Mouse (Mus musculus) urinary bladder, postnatal 36 days (tissue): ENCODE measurements at regions not wholly inside any gene's neighbourhood (a gene's known extent, or its start where the extent isn't known, plus 50 kb on each side); places are given as distances from the start of the nearest gene placed in this dataset.
A peak's percentile ranks its signal among the peaks of the same experiment; 100 is the strongest.

ENCODE experiments used
- DNase-seq, 2 experiments: peaks; one replicate each; pipeline ENCODE4 v3.0.0; 2022; ENCODE audit warnings: low spot score in 2 of 2, mixed read lengths in 1 of 2

DNA sequence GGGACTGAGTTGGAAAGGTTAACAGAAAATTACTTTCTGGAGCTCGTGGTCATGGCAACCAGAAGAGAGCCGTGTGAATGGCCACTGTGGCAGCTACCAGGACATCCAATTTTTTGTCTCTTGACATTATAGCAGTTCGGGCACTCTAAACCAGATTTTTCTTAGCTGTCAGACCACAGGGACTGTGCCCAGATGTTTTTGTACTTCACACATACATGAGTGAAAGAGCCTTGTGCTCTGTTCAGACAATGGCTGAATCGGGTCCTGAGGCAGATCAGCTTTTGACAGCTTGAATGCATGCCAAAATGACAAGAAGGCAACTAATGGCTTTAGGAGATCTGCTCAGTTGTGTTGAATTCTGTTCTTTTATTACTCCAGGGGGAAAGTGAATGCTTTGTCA lies 505.2 kb upstream of the Pdzrn3 start:
- no peak for DNase-seq

DNA sequence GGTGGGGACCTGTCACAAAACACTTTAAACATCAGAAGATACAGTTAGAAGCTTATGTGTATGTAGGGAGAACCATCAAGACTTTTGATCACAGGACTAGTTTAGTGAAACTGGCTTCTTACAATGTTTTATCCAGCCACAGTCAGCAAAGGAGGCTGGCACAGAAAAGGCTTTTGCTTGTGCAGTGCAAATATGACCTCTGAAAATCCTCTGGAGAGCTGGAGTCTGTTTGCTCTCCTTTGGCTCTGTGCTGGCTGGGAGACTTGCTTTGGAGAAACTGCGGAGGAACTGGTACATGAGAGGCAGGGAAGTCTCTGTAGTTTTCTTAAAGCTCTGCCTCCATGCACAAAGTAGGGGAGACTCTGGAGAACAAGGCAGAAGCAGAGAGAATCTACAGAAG lies 497.2 kb upstream of the Pdzrn3 start:
- DNase-seq = no peak

DNA sequence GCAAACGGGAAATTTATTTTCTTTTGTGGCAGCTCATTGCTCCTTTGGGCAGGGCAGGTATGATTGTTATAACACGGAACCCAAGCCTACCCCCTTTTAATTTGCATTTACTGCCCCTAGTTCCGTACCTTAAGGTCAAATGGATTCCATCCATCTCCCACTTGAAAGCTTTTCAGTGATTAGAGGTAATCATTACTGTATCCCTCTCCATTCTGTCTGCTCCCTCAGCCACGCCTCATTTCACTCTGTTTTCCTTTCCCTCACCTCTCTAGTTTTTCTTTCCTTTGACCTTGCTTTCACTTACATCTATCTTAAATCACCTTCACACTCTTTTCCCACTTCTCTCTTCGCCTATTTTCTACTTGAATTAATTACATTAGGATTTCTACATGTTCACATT lies 481.2 kb upstream of the Pdzrn3 start:
- no peak for DNase-seq

DNA sequence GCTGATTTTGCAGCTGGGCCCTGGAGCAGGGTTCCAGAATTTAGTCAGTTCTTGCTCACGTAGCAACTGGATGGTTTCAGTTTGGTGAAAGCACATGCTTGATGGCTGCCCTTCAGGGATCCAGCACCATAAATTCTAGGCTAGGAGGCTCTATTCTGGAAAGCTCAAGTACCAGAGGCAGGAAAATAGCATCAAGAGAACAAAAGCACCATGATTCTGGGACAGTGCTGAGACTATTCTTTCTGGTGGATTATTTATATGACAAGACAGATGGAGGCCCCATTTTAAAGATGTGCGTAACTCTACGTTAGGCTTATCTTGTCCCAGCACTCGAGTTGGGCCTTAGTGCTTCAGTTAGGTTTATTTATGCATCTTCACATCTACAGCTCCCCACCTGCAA lies 463.0 kb upstream of the Pdzrn3 start:
- no peak for DNase-seq

DNA sequence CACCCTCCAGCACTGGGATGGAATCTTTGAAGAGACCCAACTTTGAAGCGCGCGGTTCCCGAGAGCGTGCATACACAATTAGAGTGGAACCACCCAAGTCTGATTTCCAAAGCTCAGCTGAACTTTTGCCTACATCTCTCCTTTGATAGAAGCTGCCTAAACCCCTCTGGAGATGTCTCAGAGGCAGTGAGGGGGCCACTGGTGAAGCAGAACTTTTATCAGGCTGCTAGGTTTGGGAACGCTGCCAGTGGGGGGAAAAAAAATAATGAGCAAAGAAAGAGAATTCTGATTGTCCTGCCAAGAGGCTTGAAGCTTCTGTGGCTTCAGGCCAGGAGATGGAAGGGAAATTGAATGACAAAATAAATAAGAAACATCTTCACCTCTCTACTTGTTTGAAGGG lies 459.9 kb upstream of the Pdzrn3 start:
- no peak for DNase-seq

DNA sequence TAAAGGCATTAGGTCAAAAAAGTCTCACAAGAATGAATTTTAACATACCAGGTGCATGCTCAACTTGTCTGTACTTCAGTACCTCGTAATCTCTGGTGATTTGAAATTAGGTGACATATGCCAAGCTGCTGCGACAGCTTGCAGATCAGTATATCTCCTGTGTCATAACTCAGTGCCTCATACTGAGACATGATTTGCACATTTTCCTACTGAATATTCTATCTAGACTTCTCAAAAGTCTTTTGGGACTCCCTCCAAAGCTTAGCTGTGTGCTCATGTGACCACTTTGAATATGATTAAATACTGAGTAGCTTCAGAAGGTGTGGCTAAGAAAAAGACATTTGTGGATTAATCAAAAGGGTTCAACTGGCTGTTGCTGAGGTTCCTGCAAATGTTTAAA lies 416.3 kb upstream of the Pdzrn3 start:
- DNase-seq = no peak

DNA sequence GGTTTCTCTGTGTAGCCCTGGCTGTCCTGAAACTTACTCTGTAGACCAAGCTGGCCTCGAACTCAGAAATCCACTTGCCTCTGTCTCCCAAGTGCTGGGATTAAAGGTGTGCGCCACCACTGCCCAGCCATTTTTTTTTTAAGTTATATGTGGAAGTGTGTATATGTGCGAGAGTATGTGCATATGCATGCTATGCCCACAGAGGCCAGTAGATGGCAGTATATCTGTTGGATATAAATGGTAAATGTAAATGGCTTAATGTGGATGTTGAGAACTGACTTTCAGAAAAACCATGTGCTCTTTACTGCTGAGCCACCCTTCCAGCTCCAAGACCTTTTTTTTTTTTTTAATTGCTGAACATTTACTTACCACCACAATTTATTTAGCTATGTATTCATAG lies 400.2 kb upstream of the Pdzrn3 start:
- no peak for DNase-seq

DNA sequence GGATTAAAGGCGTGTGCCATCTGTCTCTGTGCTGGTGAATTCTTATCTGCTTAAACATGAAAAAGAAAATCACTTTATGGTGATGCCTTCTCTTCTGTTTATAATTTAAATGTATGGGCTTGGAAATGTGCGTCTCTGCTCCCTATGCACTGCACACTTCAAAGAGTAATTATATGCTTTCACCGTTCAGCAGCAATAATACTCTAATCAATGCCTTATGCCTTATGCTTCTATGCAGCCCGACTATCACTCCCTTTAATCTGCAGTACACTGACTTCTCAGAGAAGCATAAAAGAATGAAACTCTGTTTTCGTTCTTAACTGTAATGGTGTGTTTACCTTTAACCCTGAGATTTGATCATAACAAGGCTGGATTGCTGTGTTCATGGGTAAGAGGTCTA lies 395.5 kb upstream of the Pdzrn3 start:
- DNase-seq = no peak

DNA sequence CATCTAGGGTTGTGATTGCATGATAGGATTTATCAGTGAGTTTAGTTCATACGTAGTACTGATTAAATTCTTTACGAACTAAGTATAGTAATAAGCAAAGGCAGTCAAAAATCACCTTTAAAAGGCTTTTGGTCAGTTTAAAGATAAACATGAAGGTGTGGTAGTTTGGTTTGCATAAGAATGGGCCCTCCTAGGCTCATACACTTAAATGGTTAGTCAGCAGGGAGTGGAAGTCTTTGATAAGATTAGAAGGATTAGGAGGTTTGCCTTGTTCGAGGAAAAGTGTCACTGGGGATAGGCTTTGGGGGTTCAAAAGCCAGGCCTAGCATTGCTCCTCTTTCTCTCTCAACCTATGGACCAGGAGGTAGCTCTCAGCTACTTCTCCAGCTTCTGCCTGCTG lies 357.4 kb upstream of the Pdzrn3 start:
- DNase-seq = no peak

DNA sequence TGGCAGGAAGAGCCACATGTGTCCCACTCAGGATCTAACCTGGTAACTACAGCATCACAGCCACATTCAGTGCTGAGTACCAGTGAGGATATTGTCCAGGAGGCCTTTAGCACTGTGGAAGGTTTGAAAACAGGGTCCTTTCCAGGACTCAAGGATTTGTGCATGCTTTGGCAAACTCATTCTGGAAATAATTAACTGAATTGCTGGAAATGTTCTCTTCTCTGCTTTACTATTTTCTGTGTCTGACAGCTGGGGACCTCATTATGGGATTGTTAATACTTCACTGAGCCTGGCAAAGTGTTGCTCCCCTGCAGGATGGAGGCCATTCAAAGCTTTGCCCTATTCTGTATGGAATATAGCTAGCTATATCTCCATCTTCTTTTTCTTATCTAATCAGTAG lies 342.8 kb upstream of the Pdzrn3 start:
- no peak for DNase-seq

DNA sequence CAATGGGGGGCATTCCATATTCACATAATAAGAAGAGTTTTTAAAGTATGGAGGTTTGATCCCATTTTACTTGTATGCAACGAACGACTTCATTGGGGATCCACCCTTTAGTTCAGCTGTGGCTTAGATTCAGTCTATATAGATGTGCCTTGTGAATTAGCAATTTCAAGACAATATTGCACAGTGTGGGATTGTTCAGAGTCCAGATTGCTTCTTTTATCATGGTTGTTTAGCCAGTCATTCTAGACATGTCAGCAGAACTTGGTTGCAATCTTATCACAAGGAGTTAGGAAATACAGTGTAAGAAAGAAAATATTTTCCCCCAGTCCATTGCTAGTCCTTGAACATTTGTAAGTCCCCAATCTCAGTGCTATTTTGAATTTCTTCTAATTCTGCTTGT lies 312.0 kb upstream of the Pdzrn3 start:
- no peak for DNase-seq

DNA sequence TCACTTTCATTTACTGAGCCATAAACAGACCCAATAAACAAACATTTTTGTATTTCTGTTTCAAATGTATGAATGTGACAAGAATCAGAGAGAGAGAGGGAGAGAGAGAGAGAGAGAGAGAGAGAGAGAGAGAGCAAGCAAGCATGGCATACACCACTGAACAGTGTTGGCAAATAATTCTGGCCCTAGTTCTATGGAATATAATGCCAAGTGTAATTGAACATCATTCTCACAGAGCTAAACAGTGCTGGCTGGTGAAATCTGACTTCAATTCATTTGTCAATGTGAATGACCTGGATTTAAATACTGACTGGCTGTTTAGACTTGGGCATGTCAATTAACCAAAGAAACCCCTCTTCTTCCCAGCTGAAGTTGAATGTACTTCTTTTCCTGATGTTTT lies 308.9 kb upstream of the Pdzrn3 start:
- no peak for DNase-seq

DNA sequence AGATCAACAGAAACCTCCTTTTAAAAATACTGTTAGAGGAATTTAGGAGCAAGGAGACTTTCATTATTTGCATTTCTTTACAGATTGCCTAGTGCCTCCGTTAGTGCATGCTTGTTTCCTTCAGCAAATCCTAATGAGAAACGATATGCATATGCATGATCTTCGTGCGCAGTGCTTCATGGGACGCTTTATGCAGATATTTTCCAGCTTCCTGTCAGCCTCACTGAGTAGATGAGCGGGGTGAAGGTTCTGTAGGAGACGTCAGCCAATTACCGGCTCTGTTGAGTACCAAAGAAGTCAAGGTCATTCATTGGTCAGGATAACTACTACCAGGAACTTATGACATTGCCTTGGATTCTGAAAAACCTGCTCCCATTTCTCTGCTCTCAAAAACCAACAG lies 308.0 kb upstream of the Pdzrn3 start:
- DNase-seq = no peak

DNA sequence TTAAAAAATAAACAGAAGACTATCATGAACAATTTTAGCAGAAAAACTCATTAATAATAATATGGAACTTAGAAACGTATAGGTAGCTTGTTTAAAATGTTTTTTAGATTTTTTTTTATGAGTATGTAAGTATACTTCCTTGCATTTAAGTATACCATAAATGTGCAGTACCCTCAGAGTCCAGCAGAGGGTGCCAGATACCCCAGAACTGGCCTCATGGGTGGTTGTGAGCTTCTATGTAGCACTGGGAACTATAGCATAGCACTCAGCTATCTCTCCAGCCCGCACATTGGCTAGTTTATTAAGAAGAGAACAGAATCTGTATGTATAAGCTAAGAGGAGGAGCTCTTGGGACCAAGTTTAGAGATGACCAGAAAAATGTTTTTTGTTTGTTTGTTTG lies 306.7 kb upstream of the Pdzrn3 start:
- no peak for DNase-seq

DNA sequence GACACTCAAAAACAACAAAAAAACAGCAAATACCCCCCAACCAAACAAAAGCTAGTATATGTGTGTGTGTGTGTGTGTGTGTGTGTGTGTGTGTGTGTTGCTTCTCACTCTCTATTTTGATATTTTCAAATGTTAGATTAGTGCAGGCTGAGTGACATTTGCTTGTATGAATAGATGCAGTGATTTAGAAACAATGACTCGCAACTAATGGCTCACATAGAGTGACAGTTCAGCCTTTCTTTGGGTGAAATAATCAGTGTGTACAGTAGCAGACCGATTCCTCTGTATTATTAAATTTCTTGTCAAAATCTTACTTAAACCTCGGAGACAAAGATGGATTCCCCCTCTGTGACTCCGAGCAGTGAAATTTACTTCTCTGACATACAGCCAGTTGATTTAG lies 297.1 kb upstream of the Pdzrn3 start:
- DNase-seq = no peak

DNA sequence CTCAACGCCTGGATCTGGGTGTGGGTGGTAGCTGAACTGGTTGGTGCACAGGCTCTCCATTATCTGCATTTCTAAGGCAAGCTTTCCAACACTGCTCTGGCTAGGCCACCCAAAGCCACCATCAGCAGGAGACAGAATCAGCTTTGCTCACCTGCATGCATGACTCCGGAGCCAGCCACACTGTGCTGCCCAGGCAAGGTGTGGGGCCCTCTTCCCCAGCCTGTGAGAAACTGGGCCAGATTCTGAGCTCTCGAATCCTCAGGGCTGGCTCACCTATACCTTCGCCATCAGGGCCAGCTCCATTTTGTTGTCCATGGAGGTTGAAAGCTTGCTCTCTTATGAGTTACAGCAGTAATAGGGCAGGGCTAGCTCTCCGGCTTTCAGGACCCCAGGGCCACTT lies 293.1 kb upstream of the Pdzrn3 start:
- DNase-seq = no peak

DNA sequence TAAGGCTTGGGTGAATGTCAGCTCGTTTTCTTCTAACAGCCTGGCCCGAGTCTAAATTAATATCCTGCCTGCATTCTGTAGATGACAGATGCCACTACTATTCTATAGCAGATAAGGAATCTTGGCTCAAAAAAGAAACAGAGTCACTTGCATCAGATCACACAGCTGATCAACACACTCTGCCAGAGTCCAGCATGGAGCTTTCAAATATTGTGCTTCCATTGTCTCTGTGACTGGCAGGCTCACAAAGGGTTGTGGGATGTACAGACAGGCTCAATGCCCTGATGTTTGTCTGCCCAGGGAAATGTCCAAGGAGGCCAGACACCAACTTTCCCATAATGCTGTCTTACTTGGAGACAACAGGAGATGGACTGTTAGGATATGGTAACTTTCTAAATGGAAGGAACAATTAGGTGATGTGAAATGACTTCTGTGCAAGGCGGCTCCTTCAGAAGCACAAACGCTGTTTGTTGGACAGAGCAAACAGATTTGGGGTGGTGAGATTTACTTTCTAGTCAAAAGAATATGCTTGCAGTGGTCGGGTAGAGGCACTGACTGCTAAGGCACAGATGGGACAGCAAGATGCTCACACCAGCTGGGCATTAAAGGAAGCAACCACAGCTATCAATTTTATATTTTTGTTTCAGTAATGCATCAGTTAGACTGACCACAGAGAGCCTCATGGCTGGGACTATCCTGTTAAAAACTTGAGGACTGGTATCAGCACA lies 291.6 kb upstream of the Pdzrn3 start:
- DNase-seq = no peak

DNA sequence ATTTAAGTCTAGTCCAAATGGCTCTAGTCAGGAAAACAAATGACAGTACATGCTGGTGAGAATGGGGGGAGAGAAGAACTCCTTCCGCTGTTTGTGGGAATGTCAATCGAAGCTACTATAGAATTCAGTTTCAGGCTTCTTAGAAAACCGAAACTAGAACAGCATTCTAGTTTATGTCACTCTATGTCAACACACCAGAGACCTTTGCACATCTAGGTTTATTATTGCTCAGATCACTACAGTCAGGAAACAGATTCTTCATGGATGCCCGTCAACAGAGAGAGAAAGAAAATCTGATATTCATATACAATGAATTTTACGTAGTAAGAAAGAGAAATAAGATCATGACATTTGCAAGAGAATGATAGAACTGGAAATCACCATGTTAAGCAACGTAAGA lies 276.7 kb upstream of the Pdzrn3 start:
- no peak for DNase-seq

DNA sequence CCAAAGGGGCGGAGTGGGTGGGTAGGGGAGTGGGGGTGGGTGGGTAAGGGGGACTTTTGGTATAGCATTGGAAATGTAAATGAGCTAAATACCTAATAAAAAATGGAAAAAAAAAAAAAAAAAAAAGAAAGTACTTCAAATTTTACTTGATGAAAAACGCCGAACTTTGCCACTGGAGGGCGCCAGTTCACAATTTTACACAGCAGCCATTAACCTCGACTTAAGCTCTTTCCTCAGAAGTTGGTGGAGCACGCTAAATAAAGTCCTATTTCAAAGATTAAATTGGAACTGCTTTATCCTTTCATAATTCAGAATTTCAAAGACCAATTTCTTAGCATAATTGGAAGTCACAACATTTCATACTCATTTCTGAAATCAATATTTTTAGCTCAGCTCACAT lies 272.7 kb upstream of the Pdzrn3 start:
- peak in 1 of 2 experiments; percentile 23 for DNase-seq

DNA sequence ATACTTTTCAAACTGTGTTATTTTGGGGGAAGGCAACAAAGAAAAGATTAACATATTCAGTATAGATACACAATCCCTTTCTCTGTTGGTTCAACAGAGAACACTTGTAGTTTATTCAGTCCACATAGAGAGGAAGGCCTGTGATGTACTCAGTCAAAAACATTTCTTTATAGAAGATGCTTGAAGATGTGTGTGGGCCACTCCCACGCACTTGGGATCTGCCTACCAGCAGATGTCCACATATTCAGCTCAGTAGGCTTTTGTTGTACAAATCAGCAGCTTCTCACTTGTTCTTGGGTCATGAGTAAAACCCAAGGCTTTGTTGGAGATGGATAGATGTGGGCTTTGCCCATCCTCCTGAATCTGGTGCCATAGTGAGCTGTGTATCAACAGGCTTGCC lies 239.6 kb upstream of the Pdzrn3 start:
- DNase-seq = no peak

DNA sequence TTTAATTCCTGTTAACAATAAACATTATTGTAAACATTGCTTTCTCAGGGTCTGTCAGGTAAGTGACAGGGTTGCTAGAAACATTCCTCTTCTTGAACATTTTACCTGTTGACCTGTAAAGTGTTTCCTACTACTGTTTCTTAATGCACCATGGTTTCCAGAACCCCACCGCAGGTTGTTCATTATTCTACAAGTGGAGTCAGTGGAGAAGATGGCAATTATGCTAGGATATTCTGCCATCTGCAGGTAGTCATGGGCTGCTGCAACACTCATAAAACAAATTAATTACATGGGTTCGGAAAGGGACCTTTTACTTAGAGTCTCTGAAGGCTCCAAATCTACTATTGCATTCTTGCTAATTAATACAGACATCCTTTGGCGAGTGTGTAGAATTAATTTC lies 239.1 kb upstream of the Pdzrn3 start:
- no peak for DNase-seq

DNA sequence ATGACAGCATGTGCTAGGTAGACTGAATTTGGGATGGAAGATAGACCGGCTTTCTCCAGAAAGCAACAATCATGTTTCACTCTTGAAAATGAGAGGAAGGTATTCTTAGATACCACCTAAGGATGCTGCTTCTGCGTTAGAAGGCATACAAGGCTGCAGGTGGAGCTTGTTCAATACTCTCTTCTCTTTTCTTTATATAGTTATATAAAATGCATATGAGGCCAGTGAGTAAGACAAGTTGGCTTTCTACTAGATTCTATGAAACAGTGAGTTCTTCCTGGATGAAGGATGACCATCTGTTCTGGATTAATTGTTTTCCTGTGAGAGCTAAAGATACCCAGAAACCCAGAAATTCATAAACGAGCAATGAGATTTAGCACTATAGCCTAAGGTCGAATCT lies 231.3 kb upstream of the Pdzrn3 start:
- no peak for DNase-seq

DNA sequence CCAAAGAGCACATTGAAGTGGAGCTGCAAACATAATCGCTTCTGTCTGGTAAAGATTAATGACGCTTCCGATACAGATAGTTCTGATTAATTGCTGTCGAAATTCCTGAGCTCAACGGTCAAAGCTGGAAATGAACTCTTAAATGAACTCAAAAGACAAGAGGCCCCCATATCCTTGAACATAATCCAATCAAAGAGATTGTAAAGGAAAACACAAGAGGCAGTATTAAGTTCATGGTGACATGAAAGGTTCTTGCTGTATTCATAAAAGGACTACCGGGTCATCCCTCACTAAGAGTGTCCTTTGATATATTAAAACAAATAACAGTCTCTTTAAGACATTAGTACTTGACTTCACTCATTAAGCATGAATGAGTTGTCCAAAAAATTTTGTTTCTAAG lies 225.4 kb upstream of the Pdzrn3 start:
- no peak for DNase-seq

DNA sequence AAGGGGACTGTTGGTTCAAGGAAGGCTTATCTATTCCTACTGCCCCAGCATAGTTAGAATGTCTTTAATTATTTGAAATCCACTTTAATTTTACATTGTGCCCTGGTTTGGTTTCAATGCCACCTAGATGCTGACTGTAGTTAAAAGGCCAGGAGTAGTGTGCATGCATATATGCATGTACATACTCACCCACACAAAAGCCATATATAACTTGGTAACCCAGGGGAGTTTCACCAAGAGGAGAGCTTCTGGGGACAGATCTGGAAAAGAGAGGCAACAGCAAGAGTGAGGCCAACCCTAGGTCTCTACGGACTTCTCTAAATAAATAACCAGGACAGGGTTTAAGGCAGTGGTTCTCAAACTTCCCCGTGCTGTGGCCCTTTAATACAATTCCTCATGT lies 219.3 kb upstream of the Pdzrn3 start:
- no peak for DNase-seq
